Mouse (Mus musculus) myocyte (in vitro differentiated cells): Measurements from ENCODE around the gene Nr2f2. TPM values are rescaled to one million over a fixed set of nuclear protein-coding genes. Genes with fewer than 3 reads are reported as not detected.

ENCODE experiments used
- H3K27me3 ChIP-seq: one replicate; pipeline ENCODE4 v1.6.1; 2011; ENCODE audit not compliant: control insufficient read depth, insufficient read depth, insufficient read length
- H3K36me3 ChIP-seq: one replicate; pipeline ENCODE4 v1.6.1; 2011; ENCODE audit not compliant: control insufficient read depth, insufficient read depth
- H3K4me2 ChIP-seq: one replicate; pipeline ENCODE4 v1.6.1; 2011; ENCODE audit warnings: low read depth, control low read depth
- H3K4me3 ChIP-seq: one replicate; pipeline ENCODE4 v1.5.1; 2011; ENCODE audit warnings: mild to moderate bottlenecking, control low read depth, moderate library complexity
- H3K79me2 ChIP-seq: one replicate; pipeline ENCODE4 v1.6.1; 2011; ENCODE audit not compliant: control insufficient read depth, insufficient read depth
- H3ac ChIP-seq: one replicate; pipeline ENCODE4 v1.6.1; 2011; ENCODE audit not compliant: control insufficient read depth, insufficient read length
- CEBPB ChIP-seq: IDR thresholded peaks from 2 replicates; pipeline ENCODE4 v1.6.1; 2011; ENCODE audit warnings: mild to moderate bottlenecking, moderate library complexity; ENCODE audit not compliant: poor library complexity, insufficient read depth, severe bottlenecking
- E2F4 ChIP-seq: IDR thresholded peaks from one replicate; pipeline ENCODE4 v1.6.1; 2011; ENCODE audit warnings: mild to moderate bottlenecking, control low read depth, moderate library complexity; ENCODE audit not compliant: insufficient read depth
- MAX ChIP-seq: IDR thresholded peaks from one replicate; pipeline ENCODE4 v1.6.1; 2011; ENCODE audit warnings: low read depth, mild to moderate bottlenecking, control low read depth
- MYOD1 ChIP-seq, 3 experiments: IDR thresholded peaks; one replicate each; pipeline ENCODE4 v1.6.1; 2011; ENCODE audit warnings: control low read depth in 2 of 3, low read depth in 2 of 3, mild to moderate bottlenecking in 2 of 3, moderate library complexity in 1 of 3; ENCODE audit not compliant: insufficient read length in 2 of 3, control insufficient read depth in 1 of 3
- MYOG ChIP-seq, 3 experiments: IDR thresholded peaks; one replicate each; pipeline ENCODE4 v1.6.1; 2011; ENCODE audit warnings: control low read depth in 2 of 3, low read depth in 2 of 3, mild to moderate bottlenecking in 2 of 3; ENCODE audit not compliant: insufficient read length in 2 of 3, control insufficient read depth in 1 of 3, insufficient read depth in 1 of 3
- POLR2A ChIP-seq: IDR thresholded peaks from one replicate; pipeline ENCODE4 v1.6.1; 2011; ENCODE audit warnings: low read depth, mild to moderate bottlenecking, control low read depth, moderate library complexity; ENCODE audit not compliant: insufficient read length
- POLR2AphosphoS2 ChIP-seq: IDR thresholded peaks from one replicate; pipeline ENCODE4 v1.6.1; 2011; ENCODE audit warnings: low read depth, control low read depth; ENCODE audit not compliant: insufficient read length
- REST ChIP-seq: IDR thresholded peaks from one replicate; pipeline ENCODE4 v1.6.1; 2011; ENCODE audit warnings: mild to moderate bottlenecking, control low read depth, moderate library complexity; ENCODE audit not compliant: insufficient read depth, insufficient read length
- SRF ChIP-seq: IDR thresholded peaks from one replicate; pipeline ENCODE4 v1.6.1; 2011; ENCODE audit warnings: low read depth; ENCODE audit not compliant: control insufficient read depth, insufficient read length
- TCF12 ChIP-seq: IDR thresholded peaks from one replicate; pipeline ENCODE4 v1.6.1; 2011; ENCODE audit warnings: mild to moderate bottlenecking, control low read depth; ENCODE audit not compliant: poor library complexity, insufficient read depth, severe bottlenecking
- TCF3 ChIP-seq: IDR thresholded peaks from one replicate; pipeline ENCODE4 v1.6.1; 2011; ENCODE audit warnings: low read depth, control low read depth; ENCODE audit not compliant: insufficient read length
- USF1 ChIP-seq: IDR thresholded peaks from one replicate; pipeline ENCODE4 v1.6.1; 2011; ENCODE audit warnings: low read depth, mild to moderate bottlenecking, control low read depth, moderate library complexity
- polyA plus RNA-seq: library from polyadenylated mRNA; unstranded; fragments of >200 nt; fragmentation: generic; extraction: Trizol; gene quantifications from one replicate; pipeline ENCODE4 v1.2.1, GENCODE M21; 2012; ENCODE audit warnings: missing spikeins

Nr2f2 gene
- 7.0 TPM for polyA plus RNA-seq

GRCm38 (mm10) chr7:70365941-70366807 is at the start of gene Nr2f2:
Gene Nr2f2 (minus strand): TSS chr7:70366735.
- Histone ChIP-seq H3K4me3 (peak within 1 kb of the TSS; percentile 28), H3K27me3 (no peaks in the 10 kb centered on the region)
- TF ChIP-seq SRF (no peak), POLR2AphosphoS2 (no peak), REST (no peak), MAX (no peak), MYOG (IDR thresholded peaks at IDR 0.05; ENCODE audit: control insufficient read depth in 1 of 3, insufficient read depth in 1 of 3, insufficient read length in 2 of 3, low read depth in 2 of 3) (no peak), TCF3 (no peak)

GRCm38 (mm10) chr7:70414461-70414860 is 47.9 kb upstream of the Nr2f2 start:
- no peaks in the 10 kb centered on the region for H3K27me3 ChIP-seq
- TF ChIP-seq REST (no peak), MAX (no peak), POLR2A (no peak), MYOG (IDR thresholded peaks at IDR 0.05; ENCODE audit: control insufficient read depth in 1 of 3, insufficient read depth in 1 of 3, insufficient read length in 2 of 3, low read depth in 2 of 3) (no peak), POLR2AphosphoS2 (no peak), CEBPB (no peak), TCF3 (no peak), TCF12 (no peak), MYOD1 (IDR thresholded peaks at IDR 0.05; ENCODE audit: control insufficient read depth in 1 of 3, insufficient read length in 2 of 3, low read depth in 2 of 3) (no peak), USF1 (no peak), E2F4 (no peak), SRF (no peak)
- H3K4me2 ChIP-seq: no peak overlapping the region
- no peak overlapping the region for H3ac ChIP-seq
- H3K79me2 ChIP-seq: no peaks in the 10 kb centered on the region
- H3K36me3 ChIP-seq: no peaks in the 10 kb centered on the region
- H3K4me3 ChIP-seq: no peak overlapping the region

More at GRCm38 (mm10) chr7:70365941-70366807, at the start of gene Nr2f2:
- no peak within 1 kb of the TSS for H3ac ChIP-seq
- H3K79me2 ChIP-seq: no peaks in the 10 kb centered on the region
- H3K4me2 ChIP-seq: peak within 1 kb of the TSS; percentile 74
- H3K36me3 ChIP-seq: no peaks in the 10 kb centered on the region

- Histone ChIP-seq H3ac (no peak overlapping the region), H3K4me2 (no peak overlapping the region), H3K36me3 (no peaks in the 10 kb centered on the region), H3K27me3 (no peaks in the 10 kb centered on the region), H3K79me2 (no peaks in the 10 kb centered on the region), H3K4me3 (no peak overlapping the region)
- TF ChIP-seq TCF3 (no peak), MYOG (IDR thresholded peaks at IDR 0.05; ENCODE audit: control insufficient read depth in 1 of 3, insufficient read depth in 1 of 3, insufficient read length in 2 of 3, low read depth in 2 of 3) (no peak)
Measured at GRCm38 (mm10) chr7:70413646-70414045, 47.1 kb upstream of the Nr2f2 start.

- TF ChIP-seq USF1 (no peak), MYOG (IDR thresholded peaks at IDR 0.05; ENCODE audit: control insufficient read depth in 1 of 3, insufficient read depth in 1 of 3, insufficient read length in 2 of 3, low read depth in 2 of 3) (no peak), MAX (no peak), REST (no peak), MYOD1 (IDR thresholded peaks at IDR 0.05; ENCODE audit: control insufficient read depth in 1 of 3, insufficient read length in 2 of 3, low read depth in 2 of 3) (no peak), E2F4 (no peak), POLR2A (no peak), POLR2AphosphoS2 (no peak), SRF (no peak), TCF12 (no peak), CEBPB (no peak), TCF3 (no peak)
- Histone ChIP-seq H3ac (no peak overlapping the region), H3K27me3 (no peaks in the 10 kb centered on the region), H3K36me3 (no peaks in the 10 kb centered on the region), H3K4me3 (no peak overlapping the region), H3K4me2 (no peak overlapping the region), H3K79me2 (no peaks in the 10 kb centered on the region)
Measured at GRCm38 (mm10) chr7:70412900-70413299, 46.4 kb upstream of the Nr2f2 start.

- no peaks in the 10 kb centered on the region for H3K36me3 ChIP-seq
- H3K27me3 ChIP-seq: no peaks in the 10 kb centered on the region
- no peak overlapping the region for H3ac ChIP-seq
- no peak for TF ChIP-seq MAX
- TF ChIP-seq MYOD1 (IDR thresholded peaks at IDR 0.05; ENCODE audit: control insufficient read depth in 1 of 3, insufficient read length in 2 of 3, low read depth in 2 of 3): peak in 2 of 3 experiments; percentile 59 to 84
- TF ChIP-seq E2F4: no peak
- no peak for TF ChIP-seq TCF12
- TF ChIP-seq POLR2A: no peak
- TF ChIP-seq TCF3: no peak
- no peak for TF ChIP-seq CEBPB
- TF ChIP-seq REST: no peak
- no peak for TF ChIP-seq USF1
- no peak for TF ChIP-seq POLR2AphosphoS2
- no peak for TF ChIP-seq SRF
- peak in 2 of 3 experiments; percentile 34 to 58 for TF ChIP-seq MYOG (IDR thresholded peaks at IDR 0.05; ENCODE audit: control insufficient read depth in 1 of 3, insufficient read depth in 1 of 3, insufficient read length in 2 of 3, low read depth in 2 of 3)
- no peak overlapping the region for H3K4me3 ChIP-seq
- no peaks in the 10 kb centered on the region for H3K79me2 ChIP-seq
- no peak overlapping the region for H3K4me2 ChIP-seq
Measured at GRCm38 (mm10) chr7:70410350-70410749, 43.8 kb upstream of the Nr2f2 start.
